Mouse (Mus musculus): Measurements from ENCODE around the gene Gnpat.

DNA sequence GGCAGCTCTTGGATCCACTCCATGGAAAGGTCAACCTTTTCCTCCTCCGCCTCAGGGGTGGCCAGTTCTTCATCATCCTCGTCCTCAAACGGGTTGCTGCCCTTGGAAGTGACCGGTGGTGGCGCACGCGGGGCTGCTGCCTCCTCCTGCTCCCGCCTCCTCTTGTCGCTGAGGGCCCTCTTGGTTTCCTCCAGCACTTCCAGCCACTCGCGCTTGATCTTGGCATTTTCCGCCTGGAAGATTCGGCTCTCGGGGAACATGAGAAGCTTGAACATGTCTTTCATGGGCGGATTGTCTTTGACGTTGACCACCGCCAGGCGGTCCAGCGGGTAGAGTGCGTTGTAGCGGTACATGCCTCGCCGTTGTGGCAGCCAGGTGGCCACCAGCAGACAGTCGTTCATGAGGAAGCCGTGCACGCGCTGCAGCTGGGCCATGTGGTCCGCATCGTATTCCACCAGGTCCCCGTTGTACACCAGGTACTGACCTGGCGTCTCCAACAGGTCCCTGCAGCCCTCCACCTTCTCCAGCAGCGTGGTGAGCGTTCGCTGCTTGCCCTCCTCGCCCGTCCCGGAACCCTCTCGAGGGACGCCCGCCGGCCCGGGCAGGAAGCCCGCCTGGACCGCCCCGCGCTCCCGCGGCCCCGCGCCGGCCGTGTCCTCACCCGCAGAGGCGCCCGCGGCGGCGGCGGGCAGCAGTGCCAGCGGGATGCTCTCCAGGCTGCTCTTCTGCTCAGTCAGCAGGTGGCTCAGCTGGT is 34.0 kb downstream of the Gnpat start:
- TF ChIP-seq HCFC1 (IDR thresholded peaks at IDR 0.05; ENCODE audit: low read depth, low read length) (0 out of 2 replicates have a peak, but pooled peaks have one; percentile 26), CHD2 (IDR thresholded peaks at IDR 0.05; ENCODE audit: low read length) (no peak), ELF1 (IDR thresholded peaks at IDR 0.05; ENCODE audit: low read depth, low read length) (no peak), MXI1 (IDR thresholded peaks at IDR 0.05; ENCODE audit: low read depth, low read length) (peak; percentile 53; the same call in 1 of the 2 replicates), JUND (conservative IDR thresholded peaks at IDR 0.05; ENCODE audit: low read depth, low read length) (no peak), CTCF (conservative IDR thresholded peaks at IDR 0.05 in 1 of 2, IDR thresholded peaks at IDR 0.05 in 1 of 2; ENCODE audit: low read depth in 2 of 2, low read length in 2 of 2) (peak in 1 of 2 experiments; percentile 52; a peak in 2 of 4 replicates), POLR2A (IDR thresholded peaks at IDR 0.05; ENCODE audit: low read depth, low read length) (no peak), KAT2A (IDR thresholded peaks at IDR 0.05; ENCODE audit: insufficient replicate concordance, low read length) (no peak), USF1 (IDR thresholded peaks at IDR 0.05; ENCODE audit: low read depth, low read length) (no peak)

Measured in CH12.LX (cell line).